Mouse (Mus musculus): ENCODE results near the gene Anks1b.

DNA sequence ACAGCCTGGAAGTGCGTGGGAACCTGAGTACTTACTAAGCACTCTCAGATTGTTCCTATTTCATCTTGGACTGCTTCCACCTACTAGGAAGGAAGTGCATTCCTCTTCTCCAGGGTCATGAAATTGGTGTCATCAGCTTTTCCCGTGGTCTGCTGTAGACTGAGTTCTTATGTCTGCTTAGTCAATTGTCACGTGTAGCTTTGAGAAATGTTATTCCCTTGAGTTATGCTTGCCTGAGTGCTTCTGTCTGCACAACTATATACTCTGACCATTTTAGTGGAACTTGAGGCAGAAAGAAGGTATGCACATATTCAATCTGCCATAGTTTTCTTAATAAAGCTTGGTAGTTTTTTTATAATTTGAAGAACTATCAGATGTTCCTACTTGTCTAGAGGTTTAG lies 243.6 kb downstream of the Anks1b start:
- TF ChIP-seq CTCF (IDR thresholded peaks at IDR 0.05; ENCODE audit: low read depth) (no peak), EP300 (optimal IDR thresholded peaks at IDR 0.05) (no peak)
